Mouse (Mus musculus) midbrain, embryonic 14.5 days (tissue): ENCODE results near the gene Kpnb1. TPM values are rescaled to one million over a fixed set of nuclear protein-coding genes. Genes with fewer than 3 reads are reported as not detected.
A peak's percentile ranks its signal among the peaks of the same experiment; 100 is the strongest.

ENCODE experiments used
- ATAC-seq: fragments of 200-750 bp; cut with Nextera tagmentation; 2 replicates; pipeline ENCODE4 v1.8.0; 2017; ENCODE audit warnings: moderate number of reproducible peaks, moderate library complexity; ENCODE audit not compliant: low FRiP score, low TSS enrichment
- DNase-seq: peaks from one replicate; pipeline ENCODE4 v3.0.0-alpha.2; 2015
- H3K27ac ChIP-seq: fragments of 300-500 bp; sonication (generic); replicated peaks from 2 replicates; pipeline ENCODE4 v1.5.1; 2014; ENCODE audit warnings: mild to moderate bottlenecking, low read depth, low read length, moderate library complexity
- H3K27me3 ChIP-seq: fragments of 300-500 bp; sonication (generic); 2 replicates; pipeline ENCODE4 v1.6.1; 2014; ENCODE audit warnings: low read length, control low read depth, mixed read lengths; ENCODE audit not compliant: control insufficient read depth, insufficient read depth
- H3K36me3 ChIP-seq: fragments of 300-500 bp; sonication (generic); 2 replicates; pipeline ENCODE4 v1.6.1; 2014; ENCODE audit warnings: low read length, control low read depth; ENCODE audit not compliant: control insufficient read depth, insufficient read depth
- H3K4me1 ChIP-seq: fragments of 300-500 bp; sonication (generic); 2 replicates; pipeline ENCODE4 v1.6.1; 2014; ENCODE audit warnings: mild to moderate bottlenecking, antibody characterized with exemption, low read length, control low read depth; ENCODE audit not compliant: control insufficient read depth, insufficient read depth
- H3K4me2 ChIP-seq: fragments of 300-500 bp; sonication (generic); 2 replicates; pipeline ENCODE4 v1.6.1; 2014; ENCODE audit warnings: mild to moderate bottlenecking, low read length, moderate library complexity
- H3K4me3 ChIP-seq: fragments of 300-500 bp; sonication (generic); replicated peaks from 2 replicates; pipeline ENCODE4 v1.5.1; 2014; ENCODE audit warnings: low read depth, low read length
- H3K9ac ChIP-seq: fragments of 300-500 bp; sonication (generic); replicated peaks from 2 replicates; pipeline ENCODE4 v1.6.1; 2014; ENCODE audit warnings: mild to moderate bottlenecking, low read length, moderate library complexity
- H3K9me3 ChIP-seq: fragments of 300-500 bp; sonication (generic); 2 replicates; pipeline ENCODE4 v1.6.1; 2016; ENCODE audit warnings: low read length, control low read depth, mixed read lengths; ENCODE audit not compliant: control insufficient read depth
- WGBS: fragments of 180-500 bp; shearing (Covaris S2); extraction: QIAGEN DNeasy Blood & Tissue Kit; methylation state at CpG from one replicate; pipeline ENCODE4 v1.1.7; 2014; 5-methylcytosine and 5-hydroxymethylcytosine counted together
- microRNA-seq: library from miRNA; unstranded; fragments of <30 nt; microRNA quantifications from one replicate; pipeline ENCODE4, GENCODE M21; 2016
- polyA plus RNA-seq: library from polyadenylated mRNA; unstranded; fragments of >200 nt; fragmentation: Nextera tagmentation; extraction: Ambion mirVana; gene quantifications from 2 replicates; pipeline ENCODE4 v1.2.1, GENCODE M21; 2014

Kpnb1 gene
- polyA plus RNA-seq, 1 experiment from 2014 or later: 48.6 TPM

DNA sequence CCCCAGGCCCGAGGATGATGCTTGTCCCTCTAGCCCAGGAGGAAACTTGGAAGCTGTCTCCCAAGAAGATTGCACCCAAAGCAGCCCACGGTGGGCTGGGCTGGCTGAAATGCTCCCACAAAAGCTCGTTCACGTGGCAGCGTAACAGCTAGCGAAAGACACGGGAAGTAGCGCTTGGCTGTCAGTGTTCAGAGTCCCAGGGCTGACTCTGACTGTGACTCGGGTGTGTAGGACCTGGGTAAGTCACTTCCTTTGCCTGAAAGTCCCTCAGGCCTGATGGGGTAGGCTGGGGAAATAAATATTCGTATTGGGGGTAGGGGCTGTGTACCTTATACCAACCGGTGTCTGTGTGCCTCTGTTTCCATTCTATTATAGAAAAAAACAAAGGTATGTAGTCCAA is 71.9 kb downstream of the Kpnb1 start:
- Histone ChIP-seq H3K4me2 (no peak overlapping the region), H3K9me3 (no peaks in the 10 kb centered on the region), H3K9ac (no peak overlapping the region), H3K27ac (no peak overlapping the region), H3K27me3 (peaks cover 48% of the 10 kb centered on the region), H3K4me1 (peaks cover 10% of the 10 kb centered on the region; the same call in 1 of the 2 replicates), H3K36me3 (no peaks in the 10 kb centered on the region), H3K4me3 (no peak overlapping the region)
- WGBS: 9% methylated on average over 11 of the region's 11 CpGs
- no peak for ATAC-seq
- no peak for DNase-seq

DNA sequence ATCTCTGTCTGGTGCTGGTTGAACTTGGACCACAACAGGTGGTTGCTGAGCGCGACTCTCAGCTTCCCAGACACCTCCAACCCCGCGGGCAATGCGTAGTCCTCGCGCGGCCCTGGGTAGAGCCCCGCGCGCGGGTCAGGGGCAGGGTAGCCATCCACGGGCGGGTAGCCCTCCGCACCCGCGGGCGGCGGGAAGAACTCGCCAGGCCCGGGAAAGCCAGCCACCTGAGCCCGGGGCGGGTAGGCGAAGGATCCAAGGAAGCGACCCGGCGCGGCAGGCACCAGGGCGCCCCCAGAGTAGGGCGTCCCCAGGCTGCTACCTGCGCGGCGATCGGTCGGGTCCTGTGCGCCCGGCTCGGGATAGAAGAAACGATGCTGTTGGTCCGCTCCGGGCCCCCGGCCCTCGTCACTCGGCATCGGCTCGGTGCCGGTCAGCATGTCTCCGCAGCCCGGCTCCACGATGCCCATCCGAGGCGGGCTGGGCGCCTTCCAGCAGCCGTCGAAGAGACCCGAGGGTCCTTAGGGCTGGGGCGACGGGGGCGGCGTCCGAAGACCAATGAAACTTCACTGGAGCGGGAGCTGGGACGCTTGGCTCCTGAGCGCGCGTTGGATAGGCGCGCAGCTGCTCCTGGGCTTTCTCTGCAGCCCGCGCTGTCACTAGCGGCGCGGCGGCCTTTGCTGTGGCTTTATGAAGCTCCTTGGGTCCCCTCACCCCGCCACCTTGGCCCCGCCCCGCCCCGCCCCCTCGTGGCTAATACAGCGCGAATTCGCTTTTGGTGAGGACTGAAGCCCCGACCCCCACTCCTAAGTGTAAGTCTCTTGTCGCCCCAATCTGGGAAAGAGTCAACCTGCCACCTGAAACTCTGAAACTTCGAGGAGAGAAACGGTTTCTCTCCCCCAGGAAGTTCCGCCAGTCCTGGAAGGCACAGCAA is 72.7 kb downstream of the Kpnb1 start, which contains the start of gene Tbx21:
Gene Tbx21 (minus strand): TSS at position 661 of the 931 bp plus-strand sequence.
- Histone ChIP-seq H3K4me2 (peak within 1 kb of the TSS; percentile 55), H3K27ac (no peak within 1 kb of the TSS), H3K36me3 (no peaks in the 10 kb centered on the region), H3K9me3 (no peaks in the 10 kb centered on the region), H3K9ac (no peak within 1 kb of the TSS), H3K4me1 (peaks cover 10% of the 10 kb centered on the region; the same call in 1 of the 2 replicates), H3K4me3 (peak within 1 kb of the TSS; percentile 30), H3K27me3 (peaks cover 48% of the 10 kb centered on the region)
- ATAC-seq (no peak), DNase-seq (peak; percentile 49)
- WGBS: under 1% methylated on average over 87 of the region's 87 CpGs

DNA sequence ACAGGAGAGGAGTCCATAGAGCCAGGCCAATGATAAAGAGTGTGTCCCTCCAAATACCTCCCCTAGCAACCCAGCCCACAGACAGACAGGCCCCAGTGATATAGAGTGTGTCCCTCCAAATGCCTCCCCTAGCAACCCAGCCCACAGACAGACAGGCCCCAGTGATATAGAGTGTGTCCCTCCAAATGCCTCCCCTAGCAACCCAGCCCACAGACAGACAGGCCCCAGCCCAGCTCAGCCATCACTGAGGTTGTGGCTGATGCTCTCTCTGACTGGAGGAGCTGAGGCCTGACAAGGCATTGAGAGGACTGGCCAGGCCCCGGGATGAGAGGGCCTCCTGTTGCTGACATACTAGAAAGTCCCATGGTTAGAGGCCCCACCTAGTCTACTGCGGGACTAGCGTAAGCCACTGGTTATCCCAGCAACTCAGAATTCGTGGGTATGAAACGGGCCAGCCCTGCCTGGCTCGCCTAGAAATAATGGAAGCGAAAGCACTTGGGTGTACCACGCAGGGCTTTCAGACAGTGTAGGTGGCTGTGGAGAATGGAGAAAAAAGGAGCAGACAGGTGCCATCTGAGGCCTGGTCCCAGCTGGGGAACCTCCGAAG is 75.1 kb downstream of the Kpnb1 start:
- H3K4me3 ChIP-seq: no peak overlapping the region
- WGBS: 79% methylated on average over 9 of the region's 9 CpGs
- no peak overlapping the region for H3K4me2 ChIP-seq
- H3K4me1 ChIP-seq: peaks cover 10% of the 10 kb centered on the region; the same call in 1 of the 2 replicates
- no peaks in the 10 kb centered on the region for H3K9me3 ChIP-seq
- no peak overlapping the region for H3K27ac ChIP-seq
- ATAC-seq: no peak
- H3K9ac ChIP-seq: no peak overlapping the region
- DNase-seq: no peak
- peaks cover 47% of the 10 kb centered on the region for H3K27me3 ChIP-seq
- H3K36me3 ChIP-seq: no peaks in the 10 kb centered on the region

Small RNA genes within 50 kb of the gene (microRNA-seq; reads per million reads assigned to microRNA genes)
- gene Mir7235: not detected

Other genes starting within 250 kb of the Kpnb1 start
- gene Pnpo, start 243.9 kb downstream of the Kpnb1 start, polyA plus RNA-seq: 18.9 and 20.9 TPM in 2 replicates
- gene Sp2, start 204.9 kb downstream of the Kpnb1 start, polyA plus RNA-seq: 12.3 and 17.2 TPM in 2 replicates
- 0.15 TPM in 1 of 2 replicates, not detected in the other for gene Sp6, start 174.5 kb downstream of the Kpnb1 start, polyA plus RNA-seq
- 11.3 and 15.6 TPM in 2 replicates for gene Scrn2, start 157.9 kb downstream of the Kpnb1 start, polyA plus RNA-seq
- gene Lrrc46, start 146.5 kb downstream of the Kpnb1 start, polyA plus RNA-seq: 2.3 and 3.0 TPM in 2 replicates
- 54.2 and 62.2 TPM in 2 replicates for gene Mrpl10, start 146.3 kb downstream of the Kpnb1 start, polyA plus RNA-seq
- gene Osbpl7, start 137.3 kb downstream of the Kpnb1 start, polyA plus RNA-seq: 7.8 and 8.9 TPM in 2 replicates
- gene Tbx21, start 72.5 kb downstream of the Kpnb1 start, polyA plus RNA-seq: 0.13 TPM in 1 of 2 replicates, not detected in the other
- 9.1 and 9.2 TPM in 2 replicates for gene Tbkbp1, start 36.4 kb downstream of the Kpnb1 start, polyA plus RNA-seq
- 115 and 135 TPM in 2 replicates for gene Npepps, start 92.8 kb upstream of the Kpnb1 start, polyA plus RNA-seq
- 39.4 and 46.7 TPM in 2 replicates for gene Mrpl45, start 127.8 kb upstream of the Kpnb1 start, polyA plus RNA-seq
- gene Gpr179, start 164.2 kb upstream of the Kpnb1 start, polyA plus RNA-seq: 0.30 and 0.36 TPM in 2 replicates
- 6.9 and 10.4 TPM in 2 replicates for gene Socs7, start 174.7 kb upstream of the Kpnb1 start, polyA plus RNA-seq
- 7.8 and 13.1 TPM in 2 replicates for gene Arhgap23, start 227.7 kb upstream of the Kpnb1 start, polyA plus RNA-seq